Mouse (Mus musculus) midbrain, embryonic 12.5 days (tissue): Measurements from ENCODE around the gene Lpcat3. TPM values are rescaled to one million over a fixed set of nuclear protein-coding genes. Genes with fewer than 3 reads are reported as not detected.

Experiments used
- ATAC-seq: fragments of 200-750 bp; cut with Nextera tagmentation; 2 replicates; pipeline ENCODE4 v1.8.0; 2017; ENCODE audit warnings: low read depth, moderate TSS enrichment, moderate library complexity; ENCODE audit not compliant: low FRiP score
- H3K27ac ChIP-seq: fragments of 300-500 bp; sonication (generic); replicated peaks from 2 replicates; pipeline ENCODE4 v1.5.1; 2016; ENCODE audit warnings: mild to moderate bottlenecking
- H3K27me3 ChIP-seq: fragments of 300-500 bp; sonication (generic); 2 replicates; pipeline ENCODE4 v1.6.1; 2016; ENCODE audit warnings: mild to moderate bottlenecking
- H3K36me3 ChIP-seq: fragments of 300-500 bp; sonication (generic); 2 replicates; pipeline ENCODE4 v1.6.1; 2016
- H3K4me1 ChIP-seq: fragments of 300-500 bp; sonication (generic); 2 replicates; pipeline ENCODE4 v1.6.1; 2016
- H3K4me2 ChIP-seq: fragments of 300-500 bp; sonication (generic); replicated peaks from 2 replicates; pipeline ENCODE4 v1.6.1; 2016; ENCODE audit warnings: mild to moderate bottlenecking, moderate library complexity
- H3K4me3 ChIP-seq: fragments of 300-500 bp; sonication (generic); 2 replicates; pipeline ENCODE4 v1.5.1; 2016; ENCODE audit warnings: mild to moderate bottlenecking
- H3K9ac ChIP-seq: fragments of 300-500 bp; sonication (generic); replicated peaks from 2 replicates; pipeline ENCODE4 v1.6.1; 2016; ENCODE audit warnings: mild to moderate bottlenecking, moderate library complexity
- H3K9me3 ChIP-seq: fragments of 300-500 bp; sonication (generic); 2 replicates; pipeline ENCODE4 v1.6.1; 2016; ENCODE audit warnings: mild to moderate bottlenecking
- WGBS: fragments of 180-500 bp; shearing (Covaris S2); methylation state at CpG from one replicate; pipeline ENCODE4 v1.1.7; 2016; 5-methylcytosine and 5-hydroxymethylcytosine counted together
- polyA plus RNA-seq: library from polyadenylated mRNA; unstranded; fragments of >200 nt; fragmentation: Nextera tagmentation; extraction: Ambion mirVana; gene quantifications from 2 replicates; pipeline ENCODE4 v1.2.1, GENCODE M21; 2016

Lpcat3 gene
- polyA plus RNA-seq, 1 experiment from 2014 or later = 37.9 TPM

DNA sequence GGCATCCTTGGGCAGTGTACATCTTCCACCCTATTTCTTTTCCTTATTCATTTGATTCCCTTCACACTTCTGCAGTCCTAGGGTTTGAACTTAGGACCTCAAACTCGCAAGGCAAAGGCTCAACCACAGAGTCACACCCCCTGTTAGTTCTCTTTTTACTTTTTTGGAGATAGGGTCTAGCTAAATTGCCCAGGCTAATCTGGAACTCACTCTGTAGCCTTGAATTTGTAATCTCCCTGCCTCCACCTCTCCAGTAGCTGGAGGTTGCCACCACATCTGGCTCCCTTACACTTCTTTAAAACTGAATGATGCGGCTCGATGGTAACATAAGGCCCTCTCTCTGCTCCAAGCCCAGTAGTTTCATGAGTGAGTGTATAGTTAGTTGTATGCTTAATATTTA lies 71.6 kb downstream of the Lpcat3 start:
- no peak for ATAC-seq
- WGBS = 89% methylated on average over 3 of the region's 3 CpGs
- H3K36me3 ChIP-seq = no peaks in the 10 kb centered on the region
- H3K9me3 ChIP-seq = no peaks in the 10 kb centered on the region
- H3K9ac ChIP-seq = no peak overlapping the region
- no peak overlapping the region for H3K4me3 ChIP-seq
- no peak overlapping the region for H3K27ac ChIP-seq
- H3K27me3 ChIP-seq = 0 out of 2 replicates have a peak, but pooled peaks cover 3% of the 10 kb centered on the region
- H3K4me1 ChIP-seq = peaks cover 13% of the 10 kb centered on the region
- H3K4me2 ChIP-seq = no peak overlapping the region

- Histone ChIP-seq H3K9ac (no peak overlapping the region), H3K4me2 (no peak overlapping the region), H3K27ac (no peak overlapping the region), H3K27me3 (0 out of 2 replicates have a peak, but pooled peaks cover 3% of the 10 kb centered on the region), H3K36me3 (no peaks in the 10 kb centered on the region), H3K4me1 (peaks cover 28% of the 10 kb centered on the region), H3K9me3 (no peaks in the 10 kb centered on the region), H3K4me3 (no peak overlapping the region)
- ATAC-seq = no peak
- WGBS = 90% methylated on average over 11 of the region's 11 CpGs
Measured at GRCm38 (mm10) chr6:124737040-124737439, 74.2 kb downstream of the Lpcat3 start.

DNA sequence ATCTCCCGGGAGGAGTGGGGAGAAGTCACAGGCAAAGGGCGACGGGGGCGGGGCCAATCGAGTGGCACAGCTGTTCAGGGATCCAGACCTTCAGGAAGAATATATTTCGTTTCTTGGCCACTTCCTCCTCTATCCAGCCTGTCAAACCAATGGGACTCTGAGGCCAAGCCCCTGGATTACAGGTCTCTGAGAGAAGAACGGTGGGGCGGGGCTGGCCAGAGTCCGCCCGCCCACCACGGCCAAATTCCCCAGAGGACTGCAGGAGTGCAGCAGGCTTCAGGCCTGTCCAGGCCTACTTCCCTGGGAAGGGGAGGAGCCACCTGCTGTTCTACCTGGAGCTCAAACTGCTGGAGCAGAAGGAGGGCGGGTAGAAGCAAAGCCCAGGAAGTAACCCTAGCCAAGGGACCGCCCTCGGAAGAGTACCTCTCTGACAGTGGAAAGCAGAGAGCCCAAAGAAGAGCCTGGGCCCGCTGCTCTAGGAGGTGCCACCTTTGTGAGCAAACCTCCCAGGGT lies 75.7 kb downstream of the Lpcat3 start, which contains the start of gene Ptpn6:
Gene Ptpn6, minus strand, starts transcription at position 204 of the 513 bp plus-strand sequence.
- ATAC-seq = no peak
- peak within 1 kb of the TSS; percentile 20 for H3K27ac ChIP-seq
- peaks cover 13% of the 10 kb centered on the region for H3K36me3 ChIP-seq
- peak within 1 kb of the TSS; percentile 32; the same call in 1 of the 2 replicates for H3K9ac ChIP-seq
- H3K4me3 ChIP-seq = no peak within 1 kb of the TSS
- H3K4me1 ChIP-seq = peaks cover 29% of the 10 kb centered on the region
- peak within 1 kb of the TSS; percentile 67; the same call in 1 of the 2 replicates for H3K4me2 ChIP-seq
- WGBS = 24% methylated on average over 15 of the region's 15 CpGs
- H3K9me3 ChIP-seq = no peaks in the 10 kb centered on the region
- H3K27me3 ChIP-seq = no peaks in the 10 kb centered on the region

DNA sequence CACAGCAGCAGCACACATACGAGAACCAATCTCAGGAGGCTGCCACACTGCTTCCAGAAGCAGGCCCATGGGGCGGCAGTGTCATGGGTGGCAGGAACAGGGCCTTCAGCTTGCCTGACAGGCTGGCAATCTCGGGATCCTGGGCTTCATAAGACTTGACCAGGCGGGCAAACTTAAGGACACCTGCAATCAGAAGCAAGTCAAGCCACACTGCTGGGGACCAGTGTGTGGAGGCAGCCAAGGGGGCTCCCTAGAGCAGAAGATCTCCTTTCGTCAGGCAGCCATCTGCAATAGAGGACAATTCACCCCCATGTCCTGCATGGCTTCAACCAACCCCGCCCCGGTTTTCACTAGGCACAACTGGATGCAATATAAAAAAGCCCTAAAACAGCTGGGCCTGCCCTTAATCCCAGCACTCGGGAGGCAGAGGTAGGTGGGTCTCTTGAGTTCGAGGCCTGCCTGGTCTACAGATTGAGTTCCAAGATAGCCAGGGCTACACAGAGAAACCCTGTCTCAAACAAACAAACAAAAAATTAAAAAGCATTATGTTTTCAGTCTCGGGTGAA lies 76.5 kb downstream of the Lpcat3 start:
- no peaks in the 10 kb centered on the region for H3K9me3 ChIP-seq
- peaks cover 18% of the 10 kb centered on the region for H3K36me3 ChIP-seq
- peak overlapping the region; percentile 99; the same call in 1 of the 2 replicates for H3K27ac ChIP-seq
- no peak overlapping the region for H3K4me3 ChIP-seq
- H3K9ac ChIP-seq = peak overlapping the region; percentile 32; the same call in 1 of the 2 replicates
- peak overlapping the region; percentile 67 for H3K4me2 ChIP-seq
- peaks cover 29% of the 10 kb centered on the region for H3K4me1 ChIP-seq
- H3K27me3 ChIP-seq = no peaks in the 10 kb centered on the region
- ATAC-seq = no peak
- 84% methylated on average over 10 of the region's 10 CpGs for WGBS

DNA sequence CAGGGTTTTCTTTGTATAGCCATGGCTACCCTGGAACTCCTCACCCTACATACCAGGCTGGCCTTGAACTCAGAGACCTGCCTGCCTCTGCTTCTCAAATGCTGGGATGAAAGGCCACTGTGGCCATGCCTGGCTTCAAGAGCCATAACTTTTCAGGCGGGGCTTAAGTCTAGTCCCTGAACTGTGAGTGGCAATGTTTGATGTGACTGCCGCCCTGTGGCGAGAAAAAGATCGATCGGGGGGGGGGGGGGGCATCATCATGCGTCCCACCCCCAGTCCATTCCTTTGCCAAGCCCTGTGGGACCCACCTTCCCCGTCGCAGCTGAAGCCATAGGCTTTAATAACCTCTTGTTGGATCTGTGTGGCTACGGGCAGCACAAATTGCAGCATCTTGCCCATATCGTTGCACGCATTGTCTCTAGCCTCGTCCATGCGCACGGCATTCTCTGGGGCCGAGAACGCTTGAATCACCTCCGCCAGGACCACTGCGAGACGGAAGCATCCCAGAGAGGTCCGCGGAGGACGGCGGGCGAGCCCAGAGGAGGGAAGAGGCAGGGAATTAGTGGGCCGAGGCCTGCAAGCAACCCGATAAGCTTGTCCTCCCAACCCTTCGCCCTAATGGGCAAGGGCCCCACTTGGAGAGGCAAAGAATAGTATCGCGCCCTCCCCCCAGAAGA lies 77.5 kb downstream of the Lpcat3 start:
- Histone ChIP-seq H3K4me2 (peak overlapping the region; percentile 67), H3K4me3 (peak overlapping the region; percentile 56), H3K9ac (peak overlapping the region; percentile 77), H3K27me3 (no peaks in the 10 kb centered on the region), H3K27ac (peak overlapping the region; percentile 99), H3K4me1 (peaks cover 36% of the 10 kb centered on the region), H3K36me3 (peaks cover 27% of the 10 kb centered on the region), H3K9me3 (no peaks in the 10 kb centered on the region)
- peak; percentile 12 for ATAC-seq
- WGBS = 1% methylated on average over 29 of the region's 29 CpGs

DNA sequence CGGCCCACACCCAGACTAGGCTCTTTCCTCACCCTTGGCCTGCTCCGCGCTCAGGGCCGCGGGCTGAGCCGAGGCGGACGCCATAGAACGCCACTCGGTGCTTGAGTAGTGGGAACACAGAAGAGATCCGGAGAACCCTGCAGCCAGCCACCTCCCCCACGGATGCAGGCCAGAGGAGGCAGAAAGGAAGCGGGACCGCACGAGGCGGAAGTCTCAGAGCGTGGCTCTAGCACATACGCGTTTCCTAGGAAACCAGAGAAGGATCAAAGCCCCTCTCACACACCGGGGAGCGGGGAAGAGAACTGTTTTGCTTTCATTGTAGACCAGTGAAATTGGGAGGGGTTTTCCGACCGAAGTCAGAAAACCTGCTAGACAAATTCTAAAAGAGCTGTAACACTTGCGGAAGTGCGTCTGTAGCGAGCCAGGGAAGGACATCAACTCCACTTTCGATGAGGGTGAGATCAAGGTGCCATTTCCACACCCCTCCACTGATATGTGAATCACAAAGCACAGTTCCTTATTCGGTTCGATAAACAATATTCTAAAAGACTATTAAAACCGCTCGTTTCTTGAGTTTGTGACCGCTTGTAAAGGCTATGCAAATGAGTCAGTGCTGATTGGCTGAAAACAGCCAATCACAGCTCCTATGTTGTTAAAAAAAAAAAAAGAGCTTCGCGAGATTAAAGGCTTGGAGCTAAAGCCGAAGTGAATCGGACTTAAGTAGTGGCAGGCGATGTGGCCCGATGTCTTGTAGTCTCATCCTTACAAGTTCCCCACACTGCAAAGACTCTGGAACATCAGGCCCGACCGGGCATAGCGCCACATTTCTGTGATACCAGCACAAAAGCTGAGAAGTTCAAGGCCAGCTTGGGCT lies 78.3 kb downstream of the Lpcat3 start, which contains the start of gene Grcc10:
Gene Grcc10, minus strand, starts transcription at position 487 of the 874 bp plus-strand sequence.
- H3K9ac ChIP-seq = peak within 1 kb of the TSS; percentile 77
- H3K27me3 ChIP-seq = no peaks in the 10 kb centered on the region
- peak; percentile 82 for ATAC-seq
- H3K4me1 ChIP-seq = peaks cover 39% of the 10 kb centered on the region
- H3K27ac ChIP-seq = peak within 1 kb of the TSS; percentile 99
- peaks cover 27% of the 10 kb centered on the region for H3K36me3 ChIP-seq
- H3K9me3 ChIP-seq = no peaks in the 10 kb centered on the region
- under 1% methylated on average over 41 of the region's 41 CpGs for WGBS
- peak within 1 kb of the TSS; percentile 56 for H3K4me3 ChIP-seq
- peak within 1 kb of the TSS; percentile 67 for H3K4me2 ChIP-seq

DNA sequence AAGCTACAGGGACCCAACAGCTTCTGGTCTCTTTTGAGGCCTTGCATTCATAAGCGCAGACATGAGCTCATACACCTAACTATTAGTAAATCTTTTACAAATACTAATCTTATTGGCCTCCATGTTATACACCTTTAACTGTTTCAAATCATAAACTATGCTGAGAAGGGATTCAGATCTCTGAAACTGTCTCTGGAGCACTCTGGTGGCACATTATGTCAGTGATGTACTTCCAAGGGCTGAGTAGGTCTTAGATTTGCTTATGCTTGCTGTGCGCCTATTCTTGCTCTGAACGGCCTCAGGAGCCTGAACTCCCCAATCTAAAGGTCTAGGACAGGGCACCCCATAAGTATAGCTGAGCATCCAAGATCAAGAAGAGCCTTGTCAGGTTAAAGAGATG lies 79.0 kb downstream of the Lpcat3 start:
- H3K9me3 ChIP-seq = no peaks in the 10 kb centered on the region
- 68% methylated on average over 3 of the region's 3 CpGs for WGBS
- peak overlapping the region; percentile 56 for H3K4me3 ChIP-seq
- H3K4me1 ChIP-seq = peaks cover 46% of the 10 kb centered on the region
- peak overlapping the region; percentile 77; the same call in 1 of the 2 replicates for H3K9ac ChIP-seq
- H3K27ac ChIP-seq = peak overlapping the region; percentile 99
- no peak for ATAC-seq
- H3K4me2 ChIP-seq = peak overlapping the region; percentile 67
- H3K27me3 ChIP-seq = no peaks in the 10 kb centered on the region
- peaks cover 28% of the 10 kb centered on the region for H3K36me3 ChIP-seq

DNA sequence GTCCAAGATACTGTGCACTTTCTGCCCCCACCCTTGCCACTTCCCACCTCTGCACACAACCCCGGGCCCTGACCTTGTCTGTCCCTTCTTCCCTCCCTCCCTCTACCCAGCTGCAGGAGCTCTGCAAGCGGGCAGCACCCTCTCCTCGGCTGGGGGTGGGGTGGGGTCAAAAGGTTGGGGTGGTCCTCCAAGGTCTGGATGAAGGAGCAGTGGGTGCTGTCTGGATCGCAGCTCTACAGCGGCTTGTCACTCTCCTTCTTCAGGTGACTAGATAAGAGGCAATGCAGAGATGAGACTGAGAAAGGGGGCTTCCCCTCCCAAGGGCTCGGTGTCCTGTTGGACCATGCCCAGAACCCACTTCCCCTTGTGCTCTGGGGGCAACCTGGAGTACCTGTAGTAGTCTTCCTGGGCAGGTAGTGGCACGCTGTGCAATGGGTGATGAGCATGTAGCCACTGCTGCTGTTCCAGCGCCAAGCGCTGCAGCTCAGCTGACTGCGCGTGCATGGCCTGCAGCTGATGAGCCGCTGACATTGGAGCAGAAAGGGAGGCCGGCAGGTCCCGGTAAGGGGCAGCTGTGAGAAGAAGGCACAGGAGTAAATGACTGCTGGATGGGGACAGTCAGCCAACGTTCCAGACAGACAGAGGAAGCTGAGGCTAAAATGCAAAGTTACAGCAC lies 80.2 kb downstream of the Lpcat3 start:
- Histone ChIP-seq H3K4me2 (no peak overlapping the region), H3K27me3 (no peaks in the 10 kb centered on the region), H3K4me3 (no peak overlapping the region), H3K27ac (no peak overlapping the region), H3K4me1 (peaks cover 50% of the 10 kb centered on the region), H3K9me3 (no peaks in the 10 kb centered on the region), H3K36me3 (peaks cover 40% of the 10 kb centered on the region), H3K9ac (no peak overlapping the region)
- 95% methylated on average over 14 of the region's 15 CpGs for WGBS
- no peak for ATAC-seq

DNA sequence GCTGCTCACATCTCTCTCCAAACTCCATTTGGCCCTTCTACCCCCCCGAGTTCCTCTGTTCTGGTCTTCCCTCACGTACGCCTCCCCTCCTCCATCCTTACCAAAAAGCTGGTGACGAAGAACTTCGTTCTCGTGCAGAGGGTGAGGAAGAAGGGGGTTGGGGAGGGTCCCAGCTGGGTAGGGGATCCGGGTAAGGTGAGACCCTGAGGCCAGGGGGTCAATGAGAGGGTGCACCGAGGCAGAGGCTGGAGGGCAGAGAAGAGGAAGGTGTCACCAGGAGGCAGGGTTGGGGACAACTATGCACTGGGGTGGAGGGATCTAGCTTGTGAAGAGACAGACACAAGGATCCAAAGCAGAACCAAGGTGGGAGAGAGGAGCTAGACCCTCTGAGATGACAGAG lies 80.8 kb downstream of the Lpcat3 start:
- no peak overlapping the region for H3K4me2 ChIP-seq
- no peak overlapping the region for H3K27ac ChIP-seq
- 90% methylated on average over 8 of the region's 8 CpGs for WGBS
- peaks cover 46% of the 10 kb centered on the region for H3K36me3 ChIP-seq
- peaks cover 45% of the 10 kb centered on the region for H3K4me1 ChIP-seq
- 0 out of 2 replicates have a peak overlapping the region, but pooled peaks have one; percentile 17 for H3K9ac ChIP-seq
- ATAC-seq = no peak
- H3K9me3 ChIP-seq = no peaks in the 10 kb centered on the region
- H3K27me3 ChIP-seq = no peaks in the 10 kb centered on the region
- no peak overlapping the region for H3K4me3 ChIP-seq

GRCm38 (mm10) chr6:124744755-124745321 lies 82.0 kb downstream of the Lpcat3 start:
- Histone ChIP-seq H3K4me3 (peak overlapping the region; percentile 45), H3K9ac (peak overlapping the region; percentile 53), H3K4me2 (peak overlapping the region; percentile 73), H3K27ac (peak overlapping the region; percentile 82), H3K9me3 (no peaks in the 10 kb centered on the region), H3K4me1 (peaks cover 33% of the 10 kb centered on the region), H3K36me3 (peaks cover 58% of the 10 kb centered on the region), H3K27me3 (no peaks in the 10 kb centered on the region)
- ATAC-seq = no peak
- 70% methylated on average over 26 of the region's 26 CpGs for WGBS
